Mouse (Mus musculus): ENCODE measurements at regions not wholly inside any gene's neighbourhood (a gene's known extent, or its start where the extent isn't known, plus 50 kb on each side); places are given as distances from the start of the nearest gene placed in this dataset.

DNA sequence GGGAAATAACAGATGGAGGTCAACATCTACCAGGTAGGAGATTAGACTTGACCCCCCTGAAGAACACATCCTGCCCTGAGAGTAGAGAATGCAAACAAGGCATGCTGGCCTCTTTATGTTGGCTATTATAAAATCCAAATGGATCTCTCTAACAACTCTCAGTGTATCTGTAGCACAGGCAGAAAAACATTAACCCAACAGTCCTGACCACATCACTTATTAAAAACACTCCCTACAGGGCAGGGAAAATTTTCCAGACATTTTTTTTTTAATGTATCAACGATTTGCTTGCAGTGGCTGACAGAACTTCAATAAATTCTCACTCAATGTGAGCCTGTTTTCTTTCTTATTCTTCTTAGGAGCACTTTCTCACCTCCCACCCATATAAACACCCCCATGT is 511.4 kb downstream of the Cdk5rap2 start:
- ATAC-seq (no peak), DNase-seq (ENCODE audit: low read depth, low spot score) (no peak)
- in situ Hi-C loops (cut with MboI; ENCODE audit: low pct_unique_long_range_greater_than_20kb) = no loop called here
- no peak for TF ChIP-seq CTCF (IDR thresholded peaks at IDR 0.05)
- CTCF ChIA-PET = no interaction called here
- POLR2A ChIA-PET = no interaction called here
- no peaks in the 10 kb centered on the region for H3K27me3 ChIP-seq

DNA sequence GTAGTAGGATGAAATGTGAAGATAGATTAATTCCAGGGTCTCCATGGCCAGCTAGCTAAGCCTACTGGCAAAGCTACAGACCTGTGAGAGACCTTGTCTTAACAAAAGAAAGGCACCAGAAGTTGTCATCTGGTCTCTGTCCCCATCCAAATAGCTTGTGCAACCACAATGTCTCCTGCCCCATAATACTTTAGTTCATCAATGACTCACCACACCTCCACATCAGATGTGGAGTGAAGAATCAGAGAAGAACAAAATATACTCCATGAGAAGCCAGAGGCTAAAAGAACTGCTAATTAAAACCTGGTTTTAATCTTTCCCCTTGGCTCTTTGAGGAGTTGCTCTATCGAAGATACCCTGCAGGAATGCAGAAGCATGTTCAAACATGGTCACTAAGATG is 514.1 kb downstream of the Cdk5rap2 start:
- ChIA-PET CTCF (no interaction called here), POLR2A (no interaction called here)
- in situ Hi-C loops (cut with MboI; ENCODE audit: low pct_unique_long_range_greater_than_20kb) = no loop called here
- no peak for DNase-seq (ENCODE audit: low read depth, low spot score)
- H3K27me3 ChIP-seq = no peaks in the 10 kb centered on the region
- ATAC-seq = no peak
- no peak for TF ChIP-seq CTCF (IDR thresholded peaks at IDR 0.05)

DNA sequence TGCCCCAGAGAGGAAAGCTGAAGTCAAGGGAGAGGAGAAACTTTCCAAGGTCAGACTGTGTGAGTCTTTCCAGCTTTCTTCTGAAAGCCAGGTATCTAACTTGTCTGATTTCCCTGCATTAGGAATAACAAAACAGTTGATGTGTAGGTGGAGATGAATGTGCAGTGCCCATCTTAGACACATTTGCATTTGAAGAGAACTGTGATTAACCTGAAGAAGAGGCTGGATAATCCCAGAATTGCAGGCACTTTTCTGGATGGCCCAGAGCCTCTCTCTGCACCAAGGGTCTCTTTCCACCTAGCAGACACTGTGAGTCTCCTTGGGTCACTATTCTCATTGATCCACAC is 517.4 kb downstream of the Cdk5rap2 start:
- ChIA-PET POLR2A (no interaction called here), CTCF (no interaction called here)
- no peaks in the 10 kb centered on the region for H3K27me3 ChIP-seq
- DNase-seq (ENCODE audit: low read depth, low spot score) (no peak), ATAC-seq (no peak)
- TF ChIP-seq CTCF (IDR thresholded peaks at IDR 0.05) = no peak
- in situ Hi-C loops (cut with MboI; ENCODE audit: low pct_unique_long_range_greater_than_20kb) = no loop called here

DNA sequence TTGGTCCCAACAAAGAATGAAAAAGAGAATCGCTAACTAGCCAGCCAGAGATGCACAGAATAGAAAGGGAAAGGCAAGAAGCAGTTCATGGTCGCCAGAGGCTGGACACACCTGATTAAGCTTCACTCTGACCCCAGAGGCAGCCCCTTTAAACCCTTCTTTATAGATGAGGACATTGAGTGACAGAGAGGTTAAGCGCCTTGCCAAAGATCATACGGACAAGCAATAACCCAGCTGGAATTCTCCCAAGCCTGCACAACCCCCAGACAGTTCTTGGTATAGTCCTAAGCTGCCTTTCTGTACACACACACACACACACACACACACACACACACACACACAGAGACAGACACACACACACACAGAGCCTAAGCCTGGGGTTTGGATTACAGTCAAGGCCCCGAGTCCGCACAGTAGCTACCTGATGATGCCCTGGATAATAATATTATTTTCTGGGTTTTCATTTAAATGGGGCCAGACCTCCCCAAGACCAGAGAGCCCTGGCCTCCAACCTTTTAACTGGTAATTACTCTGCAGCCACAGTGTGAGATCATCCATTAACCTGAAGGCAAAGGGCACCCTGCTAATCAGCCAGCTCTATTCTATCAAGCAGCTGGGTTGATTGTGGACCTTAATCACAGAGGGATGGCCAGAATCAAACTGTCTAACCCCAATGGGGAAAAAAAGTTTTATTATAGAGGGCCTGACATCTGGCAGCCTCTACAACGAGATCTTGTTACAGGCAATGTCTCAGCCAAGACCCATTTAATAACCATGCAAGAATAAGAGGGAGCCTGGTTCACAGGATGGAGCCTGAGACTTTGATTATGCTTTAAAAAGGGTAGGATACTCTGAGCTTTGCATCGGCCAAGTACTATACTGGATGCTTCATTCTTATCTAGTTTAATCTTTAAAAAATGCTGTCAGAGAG is 518.1 kb downstream of the Cdk5rap2 start:
- TF ChIP-seq CTCF (IDR thresholded peaks at IDR 0.05) = no peak
- in situ Hi-C loops (cut with MboI; ENCODE audit: low pct_unique_long_range_greater_than_20kb) = no loop called here
- ChIA-PET CTCF (no interaction called here), POLR2A (no interaction called here)
- H3K27me3 ChIP-seq = no peaks in the 10 kb centered on the region
- DNase-seq (ENCODE audit: low read depth, low spot score) (no peak), ATAC-seq (no peak)

DNA sequence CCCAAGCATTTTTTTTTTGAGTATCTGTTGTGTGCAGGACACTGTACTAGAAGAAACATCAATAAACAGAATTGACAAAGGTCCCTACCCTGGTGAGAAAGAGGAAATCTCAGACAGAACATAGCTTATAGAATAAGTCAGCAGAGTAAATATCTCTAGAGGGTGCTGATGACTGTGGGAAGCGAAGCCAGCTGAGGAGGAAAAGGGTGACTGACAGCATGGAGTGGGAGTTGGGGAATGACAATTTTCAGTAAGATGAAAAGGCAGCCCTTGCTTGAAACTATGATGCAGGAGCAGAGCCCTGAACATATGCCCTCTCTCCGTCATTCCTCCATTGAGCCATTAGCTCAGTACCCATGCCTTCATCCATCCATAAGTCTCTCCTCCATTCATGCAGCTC is 519.6 kb downstream of the Cdk5rap2 start:
- TF ChIP-seq CTCF (IDR thresholded peaks at IDR 0.05) = no peak

DNA sequence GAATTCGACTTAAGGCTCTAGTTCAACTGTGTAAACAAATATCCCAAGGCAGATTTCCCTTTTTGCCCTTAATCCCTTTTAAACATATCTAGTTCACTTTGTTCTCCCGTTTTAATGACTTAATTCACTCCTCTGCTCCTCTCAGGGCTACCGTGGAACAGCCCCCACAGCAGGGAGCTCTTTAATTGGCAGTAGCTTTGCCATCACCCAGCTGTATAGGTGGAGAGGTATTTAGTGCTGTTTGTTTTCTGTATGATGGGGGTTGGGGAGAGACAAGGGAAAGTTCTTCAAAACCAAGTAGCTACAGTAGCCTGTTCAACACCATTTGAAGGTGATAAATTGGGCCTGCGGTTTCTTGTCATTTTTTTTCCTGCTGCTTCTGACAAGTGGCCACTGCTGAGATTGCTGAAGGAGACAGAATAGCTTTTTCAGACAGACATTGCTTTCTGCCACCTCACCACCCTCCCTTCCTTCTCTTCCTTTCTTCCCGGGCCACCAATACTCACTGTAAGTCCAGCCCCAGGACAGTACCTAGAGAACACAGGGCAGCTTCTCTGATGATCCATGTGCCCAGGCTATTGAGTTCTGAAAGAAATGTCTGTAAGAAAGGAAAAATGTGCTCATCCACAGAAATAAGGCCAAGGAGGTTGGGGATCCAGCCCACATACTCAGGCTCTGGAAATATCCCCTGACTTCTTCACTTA is 520.2 kb downstream of the Cdk5rap2 start:
- H3K27me3 ChIP-seq = no peaks in the 10 kb centered on the region
- ChIA-PET CTCF (no interaction called here), POLR2A (no interaction called here)
- DNase-seq (ENCODE audit: low read depth, low spot score) (no peak), ATAC-seq (no peak)
- TF ChIP-seq CTCF (IDR thresholded peaks at IDR 0.05) = no peak
- in situ Hi-C loops (cut with MboI; ENCODE audit: low pct_unique_long_range_greater_than_20kb) = no loop called here

More for the DNA sequence above, 519.6 kb downstream of the Cdk5rap2 start:
- in situ Hi-C loops (cut with MboI; ENCODE audit: low pct_unique_long_range_greater_than_20kb) = no loop called here
- ATAC-seq (no peak), DNase-seq (ENCODE audit: low read depth, low spot score) (no peak)
- CTCF ChIA-PET = no interaction called here
- no peaks in the 10 kb centered on the region for H3K27me3 ChIP-seq
- POLR2A ChIA-PET = no interaction called here

DNA sequence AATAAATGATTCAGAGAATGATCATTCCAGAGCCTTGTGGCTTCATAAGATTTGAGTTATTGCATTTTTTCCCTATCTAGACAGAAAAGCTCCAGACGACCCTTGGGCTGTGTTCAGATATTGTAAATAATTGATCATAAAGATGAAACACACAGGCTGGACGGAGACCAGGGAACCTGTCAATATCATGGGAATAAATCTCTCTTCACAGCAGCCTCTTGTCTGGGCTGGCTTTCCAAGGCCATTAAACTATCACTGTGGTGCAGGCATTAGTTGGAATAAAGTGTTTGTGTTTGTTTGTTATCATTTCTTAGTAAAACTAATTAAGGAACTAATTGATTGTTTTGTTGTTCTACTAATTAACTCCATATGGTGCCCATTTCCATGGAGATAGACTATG is 533.5 kb downstream of the Cdk5rap2 start:
- no peak for DNase-seq (ENCODE audit: low read depth, low spot score)
- in situ Hi-C loops (cut with MboI; ENCODE audit: low pct_unique_long_range_greater_than_20kb) = no loop called here
- TF ChIP-seq CTCF (IDR thresholded peaks at IDR 0.05) = no peak
- ATAC-seq = no peak
- ChIA-PET CTCF (no interaction called here), POLR2A (no interaction called here)
- no peaks in the 10 kb centered on the region for H3K27me3 ChIP-seq

DNA sequence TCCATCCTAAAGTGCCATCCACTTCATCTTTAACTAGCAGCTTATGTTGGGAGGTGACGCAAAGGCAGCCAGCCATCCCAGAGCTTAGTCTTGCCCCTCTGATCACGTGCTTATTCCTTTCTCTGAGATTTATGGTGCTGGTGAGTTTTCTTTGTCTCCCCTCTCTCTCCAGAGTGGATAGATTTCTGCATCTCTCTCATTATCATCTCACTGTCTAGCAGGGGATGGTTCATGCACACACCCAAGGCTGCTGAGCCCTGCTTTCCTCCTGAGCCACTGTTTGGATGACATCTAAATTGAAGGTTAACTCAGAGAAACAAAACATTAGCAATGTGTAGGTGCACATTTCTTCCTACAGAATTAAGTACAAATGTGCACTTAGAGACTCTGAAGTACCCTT is 539.6 kb downstream of the Cdk5rap2 start:
- DNase-seq (ENCODE audit: low read depth, low spot score) = no peak
- in situ Hi-C loops (cut with MboI; ENCODE audit: low pct_unique_long_range_greater_than_20kb) = no loop called here
- CTCF ChIA-PET = no interaction called here
- POLR2A ChIA-PET = no interaction called here
- H3K27me3 ChIP-seq = peaks cover 5% of the 10 kb centered on the region
- no peak for TF ChIP-seq CTCF (IDR thresholded peaks at IDR 0.05)
- no peak for ATAC-seq

DNA sequence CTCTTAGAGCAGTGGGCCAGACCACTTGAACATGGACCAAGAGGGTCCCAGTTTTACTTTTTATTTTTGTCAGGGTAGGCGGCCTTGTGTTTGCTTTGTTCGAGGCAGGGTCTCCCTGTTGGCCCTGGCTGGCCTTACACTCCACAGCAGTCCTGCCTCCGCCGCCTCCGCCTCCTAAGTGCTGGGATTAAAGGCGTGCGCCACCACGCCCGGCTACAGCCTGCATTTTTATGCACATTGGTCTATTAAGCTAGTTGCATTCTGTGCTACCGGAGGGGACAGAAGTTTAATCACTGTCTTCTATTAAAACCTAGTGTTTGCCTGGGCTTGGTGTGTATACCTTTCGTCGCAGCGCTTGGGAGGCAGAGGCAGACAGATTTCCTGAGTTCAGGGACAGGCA is 555.2 kb downstream of the Cdk5rap2 start:
- no peaks in the 10 kb centered on the region for H3K27me3 ChIP-seq
- POLR2A ChIA-PET = no interaction called here
- no peak for ATAC-seq
- in situ Hi-C loops (cut with MboI; ENCODE audit: low pct_unique_long_range_greater_than_20kb) = no loop called here
- no peak for TF ChIP-seq CTCF (IDR thresholded peaks at IDR 0.05)
- no peak for DNase-seq (ENCODE audit: low read depth, low spot score)
- CTCF ChIA-PET = no interaction called here

DNA sequence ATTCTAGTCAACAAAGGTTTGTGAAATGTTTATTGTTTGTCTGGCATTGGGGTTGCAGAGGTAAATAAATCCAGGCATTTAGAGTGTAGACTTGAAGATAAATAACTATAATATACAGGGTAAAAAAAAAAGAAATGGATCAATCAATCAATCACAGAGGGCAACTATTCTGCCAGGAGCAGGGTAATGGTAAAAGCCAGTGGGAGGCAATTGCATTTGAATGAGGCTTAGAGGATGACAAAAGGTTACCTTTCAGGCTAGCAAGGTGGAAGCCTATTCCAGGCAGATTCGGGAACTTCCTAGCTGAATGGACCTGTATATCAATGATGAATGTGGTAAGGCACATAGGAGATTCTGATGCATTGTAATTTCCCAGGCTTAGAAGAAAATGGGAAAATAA is 557.6 kb downstream of the Cdk5rap2 start:
- in situ Hi-C loops (cut with MboI; ENCODE audit: low pct_unique_long_range_greater_than_20kb) = no loop called here
- ATAC-seq = no peak
- POLR2A ChIA-PET = no interaction called here

DNA sequence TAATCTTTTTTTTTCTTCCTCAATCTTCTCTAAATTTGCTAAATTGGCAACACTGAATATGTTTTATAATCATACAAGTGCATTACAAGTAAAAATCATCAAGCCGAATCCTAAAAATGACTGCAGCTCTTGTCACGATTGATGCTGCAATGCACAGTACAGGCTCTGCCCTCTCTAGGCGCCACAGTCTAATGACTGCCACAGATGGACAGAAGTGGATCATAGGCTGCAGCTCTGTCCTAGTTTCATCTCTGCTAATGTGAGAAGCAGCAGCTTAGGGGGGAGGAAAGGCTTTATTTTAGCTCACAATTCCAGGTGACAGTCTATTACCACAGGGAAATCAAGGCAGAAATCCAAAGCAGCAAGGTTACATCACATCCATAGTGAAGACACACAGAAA is 560.8 kb downstream of the Cdk5rap2 start:
- TF ChIP-seq CTCF (IDR thresholded peaks at IDR 0.05) = no peak
- in situ Hi-C loops (cut with MboI; ENCODE audit: low pct_unique_long_range_greater_than_20kb) = no loop called here
- H3K27me3 ChIP-seq = no peaks in the 10 kb centered on the region
- ATAC-seq (no peak), DNase-seq (ENCODE audit: low read depth, low spot score) (no peak)
- POLR2A ChIA-PET = no interaction called here
- CTCF ChIA-PET = no interaction called here

More for the DNA sequence above, 557.6 kb downstream of the Cdk5rap2 start:
- no peaks in the 10 kb centered on the region for H3K27me3 ChIP-seq
- no peak for DNase-seq (ENCODE audit: low read depth, low spot score)
- no peak for TF ChIP-seq CTCF (IDR thresholded peaks at IDR 0.05)
- CTCF ChIA-PET = no interaction called here
